Mouse (Mus musculus) brain, embryonic 18.5 days (tissue): ENCODE measurements around the gene Irgc1.

Experiments used
- DNase-seq: peaks from one replicate; pipeline ENCODE4 v3.0.0-alpha.2; 2012; ENCODE audit warnings: low read depth, low spot score

The Irgc1 gene

DNA sequence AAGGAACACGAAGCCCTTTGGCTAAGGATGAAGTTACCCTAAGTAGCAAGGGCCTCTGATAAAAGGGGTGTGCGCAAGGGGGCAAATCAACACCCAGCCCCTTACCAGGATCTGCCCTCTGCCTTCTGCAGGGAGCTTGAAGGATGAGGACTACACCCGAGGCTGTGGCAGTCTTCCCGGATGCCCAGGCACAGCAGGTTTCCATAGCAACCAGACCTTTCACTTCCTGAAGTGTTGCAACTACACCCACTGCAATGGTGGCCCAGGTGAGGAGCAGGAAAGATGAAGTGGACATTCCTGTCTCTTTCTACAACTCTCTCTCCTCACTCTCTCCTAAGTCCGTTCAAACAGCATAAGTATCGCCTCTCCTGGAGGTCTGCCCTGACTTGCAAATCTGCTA lies 20.3 kb upstream of the Irgc1 start:
- no peak for DNase-seq

DNA sequence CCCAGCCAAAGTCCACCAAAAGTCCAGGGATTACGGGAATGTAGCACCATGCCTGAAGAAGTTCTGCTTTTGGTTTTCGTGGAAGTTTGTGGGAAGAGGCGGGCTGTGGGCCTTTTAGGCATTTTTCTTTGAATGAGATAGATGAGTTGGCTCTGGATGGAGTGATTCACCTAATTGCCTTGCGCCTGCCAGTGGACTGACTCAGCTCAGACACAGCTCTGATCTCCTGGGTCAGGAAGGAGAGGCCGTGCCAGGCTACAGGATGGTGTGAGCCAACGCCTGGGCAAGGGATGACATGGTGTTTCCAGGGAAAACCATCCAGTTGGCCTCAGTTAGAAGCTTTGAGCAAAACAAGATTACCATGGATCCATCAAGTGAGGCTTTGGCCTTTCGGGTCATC lies 18.3 kb upstream of the Irgc1 start:
- DNase-seq, result no peak

DNA sequence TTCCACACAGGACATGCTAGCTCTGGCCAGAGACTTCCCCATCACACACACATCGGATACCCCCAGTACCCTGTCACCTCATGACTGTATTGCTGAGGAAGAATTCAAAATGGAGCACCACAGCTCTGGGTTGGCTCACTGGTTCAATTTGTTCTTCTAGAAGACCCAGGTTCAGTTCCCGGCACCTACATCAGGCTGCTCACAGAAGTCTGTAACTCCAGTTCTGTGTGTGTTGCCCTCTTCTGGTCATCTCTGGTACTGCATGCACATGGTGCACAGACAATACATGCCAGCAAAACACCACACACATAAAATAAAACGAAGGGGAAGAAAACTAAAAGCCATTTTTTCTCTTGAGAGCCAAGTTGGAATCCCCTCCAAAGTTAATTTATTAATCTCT lies 17.0 kb upstream of the Irgc1 start:
- no peak for DNase-seq

DNA sequence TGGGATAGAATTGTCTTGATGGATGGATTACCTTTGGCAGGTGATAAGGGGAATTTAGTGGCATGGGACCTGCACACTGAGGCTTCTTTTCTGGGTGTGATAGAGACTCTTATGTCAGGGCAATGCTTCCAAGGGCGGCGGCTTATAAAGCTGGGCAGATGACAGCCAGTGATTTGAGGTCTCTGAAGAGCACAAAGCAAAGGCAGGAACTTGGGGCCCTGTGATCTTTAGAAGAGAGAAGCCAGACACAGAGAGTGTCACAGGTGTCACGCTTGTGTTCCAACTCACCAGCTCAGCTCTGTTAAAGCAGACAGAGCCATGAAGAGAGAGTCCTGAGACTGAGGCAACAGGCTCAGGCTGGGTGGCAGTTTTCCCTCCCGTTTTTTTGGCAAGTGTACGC lies 15.8 kb upstream of the Irgc1 start:
- no peak for DNase-seq

DNA sequence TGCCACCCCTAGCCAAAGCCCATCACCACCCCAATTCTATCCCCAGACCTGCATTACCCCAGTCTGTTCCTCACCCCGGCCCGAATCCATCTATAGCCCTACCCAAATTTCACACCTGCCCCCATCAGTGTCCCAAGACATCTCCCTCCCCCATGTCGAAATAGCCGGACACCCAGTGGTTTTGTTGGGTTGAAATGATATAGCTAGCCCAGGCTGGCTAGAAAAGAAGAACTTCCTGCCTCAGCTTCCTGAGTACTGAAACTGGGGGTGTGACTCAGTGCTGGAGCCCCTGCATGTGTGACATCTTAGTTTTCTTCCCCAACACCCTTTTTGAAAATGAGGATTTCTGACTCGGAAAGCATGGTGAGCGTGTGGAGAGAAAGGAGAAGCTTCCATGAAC lies 14.7 kb upstream of the Irgc1 start:
- DNase-seq, result no peak

DNA sequence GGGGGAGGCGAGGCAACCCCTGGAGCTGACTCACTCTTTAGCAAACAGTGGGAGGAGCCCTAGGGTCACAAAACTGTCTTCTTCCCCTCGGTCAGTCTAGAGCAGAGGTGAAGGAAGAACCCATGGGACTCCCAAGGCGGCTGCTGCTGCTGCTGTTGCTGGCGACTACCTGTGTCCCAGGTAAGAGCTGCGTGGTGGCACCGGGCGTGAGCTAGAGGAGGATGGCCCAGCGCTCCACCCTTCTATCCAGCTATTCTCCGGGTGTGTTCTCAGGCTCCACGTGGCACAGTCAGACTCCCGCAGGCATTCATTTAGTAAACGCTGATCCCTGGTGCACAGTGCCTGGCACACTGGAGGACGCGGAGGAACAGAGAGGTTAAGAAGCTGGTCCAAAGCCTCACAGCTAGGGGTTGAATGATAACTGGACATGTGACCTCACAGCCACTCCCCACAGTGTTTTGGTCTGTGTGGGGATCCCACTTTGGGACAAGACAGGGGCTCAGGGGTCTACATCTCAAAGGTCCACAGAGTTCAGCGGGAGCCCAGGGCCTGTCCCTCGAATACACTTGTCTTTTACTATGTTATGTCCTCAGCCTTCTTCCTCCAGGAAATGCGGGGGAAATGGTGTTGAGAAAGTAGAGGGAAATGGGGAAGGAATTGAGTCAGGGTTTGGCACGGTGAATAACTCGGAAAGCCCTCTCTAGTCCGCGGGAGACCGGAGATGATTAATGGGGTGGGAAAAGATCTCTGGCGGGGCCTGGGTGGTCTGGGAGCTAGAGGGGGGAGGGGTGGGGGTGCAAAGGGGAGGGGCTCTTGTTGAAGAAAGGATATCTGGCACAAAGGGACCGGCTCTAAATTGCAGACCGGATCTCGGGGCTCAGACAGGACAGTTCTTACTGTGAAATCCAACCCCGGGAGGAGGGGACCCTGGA lies 10.6 kb upstream of the Irgc1 start, which contains the start of gene Plaur:
Gene Plaur, plus strand, starts transcription at position 97 of the 932 bp plus-strand sequence.
- DNase-seq, result no peak

DNA sequence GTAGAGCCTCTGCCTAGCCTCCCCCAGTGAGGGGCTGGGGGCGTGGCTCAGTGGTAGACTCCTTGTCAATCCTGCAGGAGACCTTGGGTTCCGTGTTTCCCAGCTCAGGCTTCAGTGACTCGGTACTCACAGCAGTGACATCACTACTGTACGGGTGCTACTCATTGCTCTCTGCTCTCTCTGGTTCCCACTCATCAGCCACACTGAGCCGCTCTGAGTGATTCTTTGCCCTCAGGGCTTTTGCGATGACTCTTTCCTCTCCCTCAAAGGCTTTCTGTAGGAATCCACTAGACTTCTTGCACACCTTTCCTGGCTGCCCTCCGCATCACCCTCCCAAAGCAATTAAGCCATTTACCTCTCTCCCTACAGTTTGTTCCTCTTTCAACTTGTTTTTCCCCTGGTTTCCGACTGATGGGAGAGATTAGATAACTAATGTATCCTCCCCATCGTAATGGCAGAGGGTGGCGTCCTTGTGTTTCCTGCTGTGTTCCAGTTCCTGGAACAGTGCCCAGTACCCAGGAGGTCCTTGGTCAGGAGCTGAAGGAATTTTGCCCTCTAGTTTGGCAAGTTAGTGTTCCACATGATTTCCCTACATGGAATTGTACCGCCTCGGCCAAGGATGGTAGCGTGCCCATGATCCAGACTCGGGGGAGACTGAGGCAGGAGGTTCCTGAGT lies 9.4 kb upstream of the Irgc1 start:
- no peak for DNase-seq

DNA sequence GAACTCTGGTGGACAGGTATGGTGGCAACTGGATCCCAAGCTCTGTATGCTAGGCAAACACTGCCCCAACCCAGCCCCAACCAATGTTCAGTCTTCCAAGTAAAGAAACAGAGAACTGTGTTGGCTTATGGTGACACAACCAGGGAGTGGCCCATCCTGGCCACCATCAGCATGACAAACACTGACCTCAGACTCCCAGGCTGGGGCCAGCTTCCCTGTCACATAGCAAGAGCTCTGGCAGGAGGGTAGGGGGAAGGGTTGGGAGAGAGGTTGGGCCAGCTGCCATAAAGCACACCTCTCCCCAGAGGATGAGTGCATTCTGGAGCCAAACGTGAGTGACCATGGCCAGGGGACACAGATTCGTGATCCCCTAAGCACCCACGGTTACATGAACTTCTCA lies 7.7 kb upstream of the Irgc1 start:
- no peak for DNase-seq

DNA sequence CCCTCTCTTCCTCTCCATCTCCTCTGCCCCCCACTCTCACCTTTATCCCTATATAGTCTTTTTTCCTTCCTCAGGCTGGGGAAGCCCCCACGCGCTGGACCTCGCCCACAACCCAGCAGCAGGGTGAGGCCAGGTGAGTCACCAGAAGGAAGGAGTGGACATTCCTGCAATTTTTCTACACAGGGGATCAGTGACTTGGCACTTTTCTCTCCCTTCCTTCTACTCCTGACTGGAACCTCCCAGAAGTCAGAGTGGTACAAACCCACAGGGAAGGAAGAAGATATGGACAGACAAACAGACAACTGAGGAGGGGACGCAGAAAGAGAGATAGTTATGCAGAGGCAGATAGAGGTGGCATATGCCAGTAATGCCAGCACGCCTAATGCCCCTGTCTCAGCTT lies 7.3 kb upstream of the Irgc1 start:
- DNase-seq, result no peak

DNA sequence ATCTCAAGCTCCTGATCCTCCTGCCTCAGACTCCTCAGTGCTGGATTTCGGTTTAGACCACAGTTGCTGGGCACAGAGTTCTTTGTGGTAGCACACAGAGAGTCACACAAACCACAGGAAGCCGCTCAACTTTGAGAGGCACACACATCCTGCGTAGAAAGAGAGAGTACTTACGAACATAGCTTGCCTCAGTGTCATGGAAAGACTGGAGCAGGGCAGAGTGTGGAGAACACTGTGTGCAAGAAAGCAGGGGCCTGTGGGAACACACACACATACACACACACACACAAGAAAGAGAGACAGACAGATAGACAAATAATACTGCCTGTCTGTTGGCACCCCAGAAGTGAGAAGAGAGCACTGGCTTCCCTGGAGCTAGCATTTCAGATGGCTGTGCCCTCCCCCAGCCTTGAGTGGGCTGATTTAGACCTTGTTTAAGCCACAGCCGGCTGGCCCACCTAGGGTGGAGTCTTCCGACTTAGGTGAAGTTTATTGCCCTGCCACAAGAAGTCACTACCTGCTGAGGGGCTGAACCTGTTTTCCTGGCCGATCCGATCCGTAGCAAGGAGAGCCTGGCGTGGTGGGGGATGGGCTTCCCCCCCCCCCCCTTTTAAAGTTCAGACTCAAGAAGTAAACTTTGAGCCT lies 5.8 kb upstream of the Irgc1 start:
- no peak for DNase-seq

DNA sequence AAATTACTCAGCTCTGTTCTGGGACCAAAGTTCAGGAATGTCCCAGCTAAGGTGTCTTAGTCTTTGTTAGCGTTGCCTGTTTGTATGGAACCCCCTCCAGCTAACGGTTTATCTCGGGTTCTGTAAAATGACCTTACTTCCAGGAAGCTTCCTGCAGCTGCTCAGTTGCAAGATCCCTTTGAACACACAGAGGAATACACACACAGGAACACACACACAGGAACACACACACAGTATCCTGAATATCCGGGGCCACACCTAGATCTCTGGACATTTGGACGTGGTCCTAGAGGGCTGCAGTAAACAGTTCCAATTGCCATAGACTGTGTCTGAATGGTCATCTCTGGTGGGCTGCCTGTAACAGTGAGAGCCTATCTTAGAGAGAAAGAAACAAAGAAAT lies 3.6 kb upstream of the Irgc1 start:
- no peak for DNase-seq

DNA sequence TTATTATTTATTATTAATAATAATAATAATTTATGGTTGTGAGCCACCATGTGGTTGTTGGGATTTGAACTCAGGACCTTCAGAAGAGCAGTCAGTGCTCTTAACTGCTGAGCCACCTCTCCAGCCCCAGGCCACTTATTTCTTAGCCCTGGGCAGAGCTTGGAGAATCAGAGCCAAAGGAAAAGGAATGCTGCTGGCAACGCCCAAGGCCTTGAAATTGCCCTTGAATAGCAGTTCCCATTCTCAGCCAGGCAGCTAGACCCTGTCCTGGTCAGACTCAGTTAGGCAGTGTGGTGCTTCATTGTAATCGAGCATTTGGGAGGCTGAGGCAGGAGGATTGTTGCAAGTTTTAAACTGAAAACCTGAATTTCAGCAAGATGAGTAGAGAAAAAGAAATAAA lies 2.1 kb upstream of the Irgc1 start:
- no peak for DNase-seq

DNA sequence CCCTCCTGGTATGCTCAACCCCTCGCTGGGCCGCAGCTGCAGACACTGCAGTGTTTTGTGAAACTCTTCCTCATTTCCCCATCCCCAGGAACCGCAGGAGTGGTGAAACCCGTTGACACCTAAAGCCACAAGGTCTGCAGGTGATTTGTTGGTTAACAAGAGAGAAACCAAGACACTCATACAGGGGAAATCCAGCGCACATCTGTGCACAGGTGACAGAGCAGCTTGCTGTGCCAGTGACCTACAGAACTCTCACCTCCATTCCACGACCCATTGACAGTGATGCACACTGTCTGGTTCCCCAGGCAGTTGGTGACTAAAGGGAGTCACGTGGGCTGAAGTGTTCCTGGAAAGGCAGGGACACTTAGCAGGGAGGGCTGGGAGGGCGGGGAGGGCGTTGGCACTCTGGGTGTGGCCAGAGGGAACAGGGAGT lies 1.5 kb downstream of the Irgc1 start:
- no peak for DNase-seq

DNA sequence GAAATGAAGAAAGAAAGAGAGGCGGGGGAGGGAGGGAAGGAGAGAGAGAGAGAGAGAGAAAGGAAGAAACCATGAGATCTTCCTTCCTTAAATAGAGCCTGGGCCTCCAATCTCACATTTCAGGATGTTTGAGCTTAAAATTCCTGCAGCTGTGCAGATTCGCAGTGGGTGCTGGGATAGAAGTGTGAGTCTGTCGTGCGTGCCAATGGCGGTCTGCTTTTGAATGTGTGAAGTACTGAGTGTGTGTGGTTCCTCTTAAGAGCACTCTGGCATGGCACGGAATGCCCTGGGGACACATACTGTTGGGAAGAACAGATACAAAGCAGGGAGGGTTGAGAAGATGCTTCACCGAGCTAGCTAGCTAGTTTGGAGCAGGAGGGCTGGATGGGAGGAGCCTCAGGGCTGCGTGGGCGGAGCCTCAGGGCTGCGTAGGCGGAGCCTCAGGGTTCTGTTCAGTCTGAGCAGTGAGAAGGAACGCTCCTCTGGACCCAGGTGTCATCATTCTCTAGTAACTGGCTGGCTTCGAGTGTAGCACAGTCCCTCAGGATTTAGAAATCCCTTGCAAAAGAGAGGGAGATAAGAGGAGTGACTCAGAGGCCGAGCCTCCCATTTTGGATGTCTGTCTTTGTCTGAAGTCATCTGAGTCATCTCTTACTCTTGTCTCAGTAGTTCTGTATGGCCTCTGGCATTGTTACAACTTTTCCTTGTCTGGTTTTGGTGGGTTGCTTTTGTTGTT lies 3.1 kb downstream of the Irgc1 start:
- DNase-seq, result no peak

DNA sequence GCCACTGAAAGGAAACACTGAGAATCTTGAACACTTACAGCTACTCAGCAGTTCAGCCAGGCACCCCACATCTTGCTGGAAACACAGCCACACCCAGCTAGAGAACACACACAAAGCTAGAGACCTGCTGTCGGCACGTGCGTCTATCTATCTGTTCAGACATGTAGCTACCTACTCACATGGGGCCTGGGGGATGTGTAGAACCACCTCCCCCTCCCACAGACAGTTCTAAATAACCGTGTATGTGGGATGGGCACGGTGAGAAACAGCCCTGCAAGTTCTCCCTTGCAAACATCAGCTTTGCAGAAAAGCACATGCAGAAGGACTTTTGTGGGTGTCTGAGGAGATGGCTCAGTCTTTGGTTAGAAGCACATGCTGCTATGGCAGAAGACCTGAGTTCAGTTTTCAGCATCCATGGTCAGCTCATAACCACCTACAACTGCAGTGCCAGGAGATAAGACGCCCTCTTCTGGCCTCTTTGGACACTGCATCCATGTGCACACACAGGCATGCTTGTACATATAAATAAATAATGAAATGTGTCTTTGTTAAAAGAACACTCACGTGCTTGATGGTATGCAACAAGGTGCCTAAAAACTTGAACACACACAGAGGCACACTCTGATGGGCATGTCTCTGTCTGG lies 5.3 kb downstream of the Irgc1 start:
- no peak for DNase-seq

DNA sequence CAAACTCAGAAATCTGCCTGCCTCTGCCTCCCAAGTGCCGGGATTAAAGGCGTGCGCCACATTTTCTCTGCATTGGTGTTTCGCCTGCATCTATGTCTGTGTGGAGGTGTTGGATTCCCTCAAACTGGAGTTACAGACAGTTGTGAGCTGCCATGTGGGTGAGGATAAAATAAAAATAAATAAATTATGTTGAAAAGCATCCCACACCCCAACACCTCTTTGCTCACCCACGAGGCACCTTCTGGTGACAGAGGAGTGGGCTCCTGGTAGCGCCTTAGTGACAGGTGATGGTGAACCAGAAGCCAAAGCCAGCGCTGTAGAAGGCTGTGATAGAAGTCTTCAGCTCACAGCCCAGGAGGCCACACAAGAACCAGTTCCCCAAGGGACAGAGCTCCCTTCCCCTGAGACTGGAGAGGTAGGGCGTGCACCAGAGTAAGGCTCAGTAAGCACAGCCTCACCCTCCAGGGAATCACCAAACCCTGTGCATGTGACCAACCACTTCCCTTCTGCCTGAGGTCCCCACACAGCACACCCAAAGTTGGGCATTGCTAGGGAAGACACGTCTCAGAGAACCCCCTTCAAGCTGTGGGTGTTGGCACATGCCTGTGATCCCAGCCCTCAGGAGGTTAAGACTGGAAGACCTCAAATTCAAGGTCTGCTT lies 6.7 kb downstream of the Irgc1 start:
- DNase-seq, result no peak

DNA sequence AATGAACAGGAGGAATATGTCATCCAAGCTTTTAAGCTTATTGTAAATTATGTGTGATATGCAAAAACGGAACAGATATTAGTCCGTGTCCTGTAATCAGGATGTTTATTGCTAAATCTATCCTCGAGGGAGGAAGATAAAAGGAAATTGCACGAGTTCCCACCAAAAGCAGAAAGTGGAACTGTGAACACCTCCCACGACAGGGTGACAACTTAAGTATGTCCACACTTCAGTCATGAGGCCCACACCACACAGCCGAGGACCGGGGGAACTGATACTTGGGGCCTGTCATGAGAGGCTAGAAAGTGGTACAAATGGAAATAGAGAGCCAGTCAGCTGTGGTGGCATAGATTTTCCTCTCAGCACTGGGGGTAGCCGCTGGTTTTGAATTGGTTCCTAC lies 9.8 kb downstream of the Irgc1 start:
- no peak for DNase-seq

DNA sequence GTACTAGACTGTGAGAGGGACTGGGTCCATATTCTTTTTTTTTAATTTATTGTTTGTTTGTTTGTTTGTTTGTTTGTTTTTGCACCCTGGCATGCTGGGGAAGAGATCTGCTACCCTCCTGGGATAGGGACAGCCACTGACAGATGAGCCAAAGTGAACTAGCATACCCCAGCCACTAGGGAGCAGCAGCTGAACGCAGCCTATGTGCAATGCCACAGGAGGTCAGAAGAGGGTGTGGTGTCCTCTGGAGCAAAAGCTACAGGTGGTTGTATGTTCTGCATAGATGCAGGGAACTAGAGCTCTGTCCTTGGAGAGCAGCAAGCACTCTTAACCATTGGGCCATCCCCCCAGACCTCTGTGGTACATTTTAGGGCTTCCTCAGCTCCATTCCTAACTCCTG lies 10.3 kb downstream of the Irgc1 start:
- DNase-seq, result no peak

DNA sequence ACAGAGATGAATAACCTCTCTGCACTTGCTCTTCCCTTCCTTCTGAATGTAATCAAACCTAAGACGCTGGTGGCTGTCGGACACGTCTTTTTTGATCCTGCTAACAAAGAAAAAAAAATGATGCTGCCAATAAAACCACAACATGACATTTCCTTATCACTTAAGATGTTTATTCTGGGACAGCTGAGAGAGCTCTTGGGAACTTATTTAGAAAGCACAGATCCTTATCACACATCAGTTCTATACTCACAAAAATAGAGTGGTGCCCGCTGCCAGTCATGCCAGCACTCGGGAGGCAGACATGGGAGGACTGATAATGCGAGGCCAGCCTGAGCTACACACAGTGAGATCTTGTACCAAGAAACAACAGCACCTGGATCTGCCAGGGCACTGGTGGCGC lies 12.2 kb downstream of the Irgc1 start:
- no peak for DNase-seq

DNA sequence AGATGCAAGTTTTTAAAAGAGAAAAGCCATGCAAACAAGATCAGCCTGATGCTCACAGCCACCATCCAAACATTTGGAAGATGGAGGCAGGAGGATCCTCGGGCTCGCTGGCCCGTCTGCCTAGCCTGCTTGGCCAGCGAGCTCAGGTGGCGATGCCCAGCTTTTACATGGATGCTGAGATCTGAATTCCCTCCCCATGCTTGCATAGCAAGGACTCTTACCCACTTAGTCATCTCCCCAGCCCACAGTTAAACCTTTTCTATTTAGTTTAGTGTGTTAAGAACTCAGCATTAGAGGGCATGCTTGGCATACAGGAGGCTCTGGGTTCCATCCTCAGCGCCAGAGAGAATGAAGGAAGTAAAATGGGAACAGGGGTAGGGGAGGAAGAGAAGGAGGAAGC lies 12.9 kb downstream of the Irgc1 start:
- DNase-seq, result no peak

DNA sequence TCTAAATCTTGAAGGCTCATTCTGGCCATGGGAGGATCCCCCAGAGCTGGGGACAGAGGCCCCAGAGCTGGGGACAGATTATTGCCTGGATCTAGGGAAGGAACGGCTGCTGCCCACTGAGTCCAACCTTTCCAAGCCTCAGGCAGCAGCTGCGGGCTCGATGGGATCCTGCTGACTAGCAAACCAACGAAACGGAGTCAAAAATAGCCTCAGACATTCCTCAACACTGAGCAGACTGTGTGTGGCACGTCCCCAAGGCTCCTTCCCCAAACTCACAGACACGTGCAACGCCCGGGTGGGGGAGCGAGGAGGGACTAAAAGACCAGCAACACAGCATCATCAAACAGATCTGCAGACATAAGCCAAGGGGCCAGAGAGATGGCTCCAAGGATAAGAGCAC lies 14.1 kb downstream of the Irgc1 start:
- DNase-seq, result no peak
